Mouse (Mus musculus) ES-Bruce4 (cell line): ENCODE data around the gene Rnf144b.

Source experiments
- CTCF ChIP-seq: IDR thresholded peaks from one replicate; pipeline ENCODE4 v1.8.1; 2011; ENCODE audit warnings: low read depth, low read length
- EP300 ChIP-seq: IDR thresholded peaks from 2 replicates; pipeline ENCODE4 v1.6.1; 2011; ENCODE audit warnings: low read depth, low read length; ENCODE audit not compliant: insufficient read depth
- POLR2A ChIP-seq: IDR thresholded peaks from one replicate; pipeline ENCODE4 v1.8.1; 2011; ENCODE audit warnings: low read length; ENCODE audit not compliant: insufficient read depth

DNA sequence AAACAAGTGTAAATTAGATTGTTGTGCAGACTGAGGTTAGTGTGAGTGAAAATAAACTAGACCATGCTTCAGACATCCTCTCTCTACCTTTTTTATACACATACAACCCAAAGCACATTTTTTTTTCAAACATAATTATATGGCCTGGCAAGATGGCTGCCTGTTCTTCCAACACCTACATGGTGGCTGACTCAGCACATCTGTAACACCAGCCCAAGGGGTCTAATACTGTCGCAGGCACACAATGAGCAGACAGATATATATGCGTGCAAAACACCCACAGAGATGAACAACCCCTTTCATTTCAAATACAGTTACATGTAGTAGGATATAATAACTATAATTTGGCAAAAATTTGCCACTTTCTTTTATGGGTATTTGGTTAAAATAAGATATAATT lies 21.9 kb upstream of the Rnf144b start:
- no peak for TF ChIP-seq POLR2A
- TF ChIP-seq CTCF, result no peak
- TF ChIP-seq EP300, result no peak
